Mouse (Mus musculus) thymus, postnatal 4 days (tissue): Measurements from ENCODE around the gene Ttll5.

Experiments used
- DNase-seq: peaks from one replicate; pipeline ENCODE4 v3.0.0; 2021

Ttll5 gene

DNA sequence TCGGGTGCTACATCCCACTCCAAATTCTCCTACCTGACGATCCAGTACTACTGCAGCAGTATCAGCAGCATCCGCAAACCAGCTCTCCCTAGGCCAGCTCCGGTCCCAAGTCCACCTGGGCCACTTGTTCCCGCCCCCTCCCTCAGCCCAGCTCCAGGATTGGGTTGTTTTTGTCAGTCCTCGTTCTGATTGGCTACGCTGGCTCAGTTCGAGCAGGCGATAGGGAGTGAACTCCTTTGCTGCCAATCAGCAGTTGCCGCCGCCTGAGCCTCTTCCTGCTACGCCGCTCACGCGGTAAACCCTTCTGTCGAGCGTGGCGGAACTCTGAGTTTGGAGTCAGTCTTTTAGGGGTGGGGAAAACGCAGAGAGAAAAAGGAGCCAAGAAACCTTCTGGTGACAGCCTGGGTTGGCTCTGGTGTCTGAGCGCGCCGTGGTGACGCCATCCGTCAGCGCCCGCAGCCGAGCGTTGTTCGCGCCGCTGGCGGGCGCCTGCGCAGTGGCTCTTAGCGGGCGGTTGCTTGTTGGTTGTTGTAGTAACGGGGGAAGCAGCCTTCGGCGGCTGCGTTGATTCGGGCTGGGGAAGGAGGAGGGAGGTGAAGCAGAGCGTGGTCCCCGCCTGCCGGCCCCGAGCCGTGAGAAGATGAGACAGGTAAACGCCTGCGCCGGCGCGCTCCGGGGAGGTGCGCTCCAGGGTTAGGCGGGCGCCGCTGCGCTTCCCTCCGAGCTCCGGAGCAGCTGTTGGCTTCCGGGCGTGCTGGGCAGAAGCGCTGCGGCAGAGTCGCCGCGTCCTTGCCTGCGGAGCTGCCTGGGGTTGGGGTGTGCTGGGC is at the start of gene Ttll5, which contains the start of gene Erg28:
TSS of gene Ttll5 (plus strand) at position 222 of the 827 bp plus-strand sequence.
TSS of gene Erg28 (minus strand) at position 113 of the 827 bp plus-strand sequence.
- peak; percentile 95 for DNase-seq

DNA sequence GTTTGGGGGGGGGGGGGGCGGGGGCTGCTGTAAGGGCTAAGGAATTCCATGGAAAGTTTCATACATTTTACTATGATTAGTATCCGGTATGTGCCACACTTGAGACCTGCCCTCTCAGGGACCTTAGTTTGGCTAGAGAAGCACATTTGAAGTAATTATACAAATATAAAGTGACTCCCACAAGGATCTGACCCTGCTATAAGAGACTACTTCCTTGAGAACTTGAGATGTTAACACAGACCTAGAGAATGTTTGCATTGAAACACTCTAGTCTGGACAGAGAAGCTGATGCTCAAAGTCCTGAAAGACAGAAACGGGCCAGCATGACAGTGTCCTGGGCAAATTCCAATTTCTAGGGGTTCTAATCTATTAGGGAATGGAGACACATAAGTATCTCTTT is 45.5 kb upstream of the Ttll5 start:
- DNase-seq, result no peak

DNA sequence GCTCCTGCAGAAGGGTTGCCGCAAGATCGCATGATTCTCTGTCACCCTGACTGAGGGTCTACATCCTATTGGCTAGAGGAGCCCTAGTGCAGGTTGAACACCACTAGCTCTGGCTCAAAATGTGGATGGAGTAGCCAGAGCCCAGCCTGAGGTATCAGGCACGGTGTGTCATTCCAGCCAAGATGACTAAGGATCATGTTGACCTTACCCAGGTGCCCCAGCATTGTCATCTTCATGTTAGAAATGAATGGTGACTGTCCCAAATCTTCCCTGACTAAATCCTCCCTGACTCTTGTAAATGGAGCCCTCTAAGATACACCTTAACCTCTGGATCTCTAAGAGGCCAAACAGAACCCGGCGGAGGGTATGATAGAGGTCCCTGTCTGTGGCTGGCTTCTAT is 44.8 kb upstream of the Ttll5 start:
- DNase-seq, result no peak

DNA sequence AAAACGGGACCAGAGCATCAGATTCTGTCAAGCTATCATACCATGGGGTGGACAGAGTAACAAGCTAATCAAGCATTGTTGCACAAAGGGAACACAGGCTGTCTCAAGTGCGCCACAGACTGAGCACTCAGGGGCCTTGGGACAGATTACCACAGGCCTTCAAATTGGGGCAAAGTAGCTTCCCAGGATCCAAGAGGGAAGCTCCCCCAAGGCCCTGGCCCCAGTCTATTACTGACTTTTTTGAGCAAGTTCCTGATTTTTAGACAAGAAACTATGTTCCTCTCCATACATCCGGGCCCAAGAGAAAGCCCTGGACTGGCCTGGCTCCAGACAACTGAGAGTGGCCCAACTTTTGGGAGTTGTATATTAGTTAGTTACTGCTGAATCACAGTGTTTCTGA is 42.9 kb upstream of the Ttll5 start:
- DNase-seq, result no peak

DNA sequence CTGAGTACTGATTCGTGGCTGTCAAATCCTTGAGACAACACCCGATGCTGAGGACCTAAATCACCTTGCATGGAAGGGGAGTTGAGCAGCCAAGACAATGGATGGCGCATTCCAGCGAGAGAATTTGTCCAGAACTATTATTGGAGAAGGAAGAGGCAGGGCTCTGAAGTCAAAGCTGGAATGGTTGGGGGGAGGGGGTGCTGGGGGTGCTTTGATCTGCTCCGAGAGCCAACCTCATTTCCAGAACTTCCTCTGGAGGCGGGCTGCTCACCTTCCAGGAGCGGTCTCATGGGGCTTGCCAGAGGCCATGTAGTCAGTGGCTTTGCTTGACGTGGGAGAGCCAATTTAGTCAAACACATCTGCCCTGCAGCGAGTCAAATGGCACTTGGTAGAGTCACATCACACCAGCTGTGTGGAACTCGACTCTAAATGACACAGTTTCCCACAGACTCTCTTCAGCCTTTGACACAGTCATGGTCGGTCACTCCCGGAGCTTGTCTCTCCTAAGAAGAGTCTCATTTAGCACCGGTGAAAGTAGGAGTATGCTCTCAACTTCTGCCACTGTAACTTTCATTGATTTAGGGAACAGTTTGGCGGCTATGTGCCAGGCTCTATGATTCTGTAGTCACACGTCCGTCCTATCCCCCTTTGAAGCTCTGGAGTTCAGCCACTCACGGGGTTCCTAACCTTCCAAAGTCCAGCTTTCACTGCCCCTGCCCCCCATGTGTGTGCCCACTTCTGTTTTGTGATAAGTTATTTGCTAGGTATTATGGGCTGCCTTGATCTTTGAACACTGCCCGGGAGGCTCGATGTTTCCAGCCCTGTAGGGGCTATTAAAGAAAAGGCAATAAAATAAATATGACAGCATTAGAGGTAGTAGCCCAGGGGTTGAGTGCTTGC is 39.3 kb upstream of the Ttll5 start:
- DNase-seq, result no peak

DNA sequence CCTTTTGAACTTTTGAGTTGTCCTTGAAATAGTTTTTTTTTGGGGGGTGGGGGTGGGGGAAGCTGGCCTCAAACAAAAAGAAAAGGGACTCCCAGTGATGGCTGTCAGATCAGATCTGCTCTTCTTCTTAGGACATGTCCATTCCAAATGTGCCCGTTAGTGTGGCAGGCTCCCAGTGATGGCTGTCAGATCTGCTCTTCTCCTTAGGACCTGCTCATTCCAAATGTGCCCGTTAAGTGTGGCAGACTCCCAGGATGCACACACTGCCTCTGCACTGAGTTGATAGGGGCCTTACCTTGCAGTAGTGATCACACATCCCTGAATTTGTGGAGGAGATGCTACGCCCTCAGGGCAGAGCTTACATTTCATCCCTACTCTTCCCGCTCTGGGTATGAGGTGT is 32.3 kb upstream of the Ttll5 start:
- no peak for DNase-seq

DNA sequence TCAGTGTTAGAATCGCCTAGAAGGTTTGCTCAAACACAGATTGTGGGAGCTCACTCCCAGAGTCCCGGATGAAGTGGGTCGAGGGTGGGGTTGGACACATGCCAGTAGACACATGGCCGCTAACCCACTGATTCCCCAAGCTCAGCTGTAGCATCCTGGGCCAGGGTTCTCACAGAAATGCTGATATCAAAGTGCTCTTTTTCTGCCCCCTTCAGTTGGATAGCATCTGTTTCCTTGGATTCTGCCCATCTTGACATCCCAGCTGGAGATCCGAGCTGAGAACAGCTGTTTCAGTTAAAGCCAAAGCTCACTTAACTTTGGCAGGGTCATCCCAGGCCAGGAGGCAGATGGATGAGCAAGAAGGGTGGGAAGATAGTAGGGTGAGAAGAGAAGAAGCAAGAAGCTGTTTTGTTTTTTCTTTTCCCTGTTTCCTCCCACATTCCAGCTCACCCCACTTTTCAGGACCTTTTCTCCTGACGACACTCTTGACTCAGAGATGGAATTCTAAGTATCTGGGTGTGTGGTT is 31.6 kb upstream of the Ttll5 start:
- DNase-seq, result no peak

DNA sequence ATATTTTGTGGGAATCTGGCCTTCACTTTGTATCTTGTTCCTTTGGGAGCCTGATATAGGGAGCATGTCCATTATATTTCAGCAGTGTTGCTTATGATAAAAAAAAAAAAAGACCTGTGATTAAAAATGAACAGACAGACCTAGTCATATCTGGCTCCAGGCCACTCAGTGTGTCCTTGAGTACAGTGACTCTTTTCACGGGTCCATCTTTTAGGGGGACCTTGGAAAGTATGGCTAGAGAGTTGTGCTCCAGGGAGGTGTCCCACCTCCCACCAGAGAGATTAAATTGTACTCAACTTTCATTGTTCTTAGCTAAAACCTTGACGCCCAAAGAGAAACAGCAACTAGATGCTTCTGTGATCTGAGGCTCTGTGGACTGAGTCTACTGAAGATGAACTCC is 30.4 kb upstream of the Ttll5 start:
- DNase-seq, result no peak

DNA sequence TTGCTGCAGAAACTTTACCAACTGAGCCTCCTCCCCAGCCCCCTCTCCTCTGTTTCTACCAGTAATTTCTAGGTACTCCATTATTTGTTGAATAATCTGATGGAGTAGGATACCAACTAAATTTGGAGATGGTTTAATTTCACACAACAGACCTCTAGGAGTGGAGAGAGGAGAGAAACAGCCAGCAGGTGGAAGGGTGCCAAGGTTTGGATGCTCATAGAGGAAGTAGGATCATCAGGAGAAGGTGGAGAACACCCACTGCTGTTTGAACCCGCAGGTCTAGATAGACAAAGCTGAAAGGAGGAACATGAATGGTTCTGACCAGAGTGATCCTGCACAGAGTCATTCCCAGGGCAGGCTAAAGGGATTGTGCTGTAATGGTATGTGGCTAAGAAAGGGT is 28.9 kb upstream of the Ttll5 start:
- no peak for DNase-seq

DNA sequence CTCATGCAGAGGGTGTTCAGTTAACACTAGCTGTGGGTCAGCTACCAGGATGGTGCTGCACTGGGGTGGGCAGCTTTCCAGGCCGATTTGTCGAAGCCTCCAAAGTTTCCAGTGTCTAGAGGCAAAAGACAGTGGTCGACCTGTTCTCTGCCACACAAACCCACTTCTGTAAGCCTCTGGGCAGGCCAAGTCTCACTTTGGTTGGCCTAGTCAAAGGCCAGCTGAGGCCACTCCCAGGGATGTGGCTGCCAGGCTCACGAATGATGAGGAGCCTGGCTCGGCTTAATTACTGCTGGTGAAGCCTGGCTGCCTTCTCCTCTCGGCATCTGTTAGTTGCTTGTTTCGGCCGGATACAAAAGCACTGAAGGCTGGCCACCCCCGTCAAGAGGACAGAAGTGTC is 24.4 kb upstream of the Ttll5 start:
- no peak for DNase-seq

DNA sequence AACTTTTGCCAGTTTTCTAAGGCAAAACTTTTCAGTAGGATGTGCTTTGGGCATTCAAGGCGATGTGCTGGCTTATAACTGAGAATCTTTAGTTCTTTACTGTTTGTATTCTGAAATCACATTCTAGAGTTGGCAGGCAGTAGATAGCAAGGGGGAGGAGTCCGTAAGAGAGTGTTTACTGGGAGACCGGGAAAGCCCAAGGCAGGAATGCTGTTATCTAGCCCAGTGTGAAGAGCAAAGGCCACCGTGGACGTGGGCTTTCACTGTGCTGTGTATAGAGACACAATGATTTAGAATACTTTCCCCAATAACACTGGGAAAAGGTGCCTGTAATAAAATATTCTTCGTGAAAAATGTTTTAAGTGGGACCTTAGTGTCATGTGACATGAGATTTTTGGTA is 14.7 kb upstream of the Ttll5 start:
- no peak for DNase-seq

DNA sequence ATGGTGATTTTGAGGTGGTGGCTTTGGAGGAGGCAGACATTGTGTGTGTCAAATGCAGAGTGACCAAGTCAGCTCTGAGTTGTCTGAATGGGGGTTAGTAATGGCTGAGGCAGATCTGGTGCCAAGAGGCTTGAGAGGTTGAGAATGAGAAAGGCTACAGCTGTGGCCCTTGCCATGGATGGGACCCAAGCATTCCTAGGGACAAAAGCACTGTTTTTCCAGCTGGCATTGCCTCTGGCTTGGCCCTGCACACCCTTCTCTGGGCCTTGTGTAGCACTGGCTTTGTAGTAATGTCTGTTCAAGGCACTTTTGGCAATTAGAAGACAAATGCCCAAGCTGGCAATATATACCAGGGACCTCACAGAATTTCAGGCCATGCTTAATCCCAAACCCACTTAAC is 13.5 kb upstream of the Ttll5 start:
- DNase-seq, result no peak

DNA sequence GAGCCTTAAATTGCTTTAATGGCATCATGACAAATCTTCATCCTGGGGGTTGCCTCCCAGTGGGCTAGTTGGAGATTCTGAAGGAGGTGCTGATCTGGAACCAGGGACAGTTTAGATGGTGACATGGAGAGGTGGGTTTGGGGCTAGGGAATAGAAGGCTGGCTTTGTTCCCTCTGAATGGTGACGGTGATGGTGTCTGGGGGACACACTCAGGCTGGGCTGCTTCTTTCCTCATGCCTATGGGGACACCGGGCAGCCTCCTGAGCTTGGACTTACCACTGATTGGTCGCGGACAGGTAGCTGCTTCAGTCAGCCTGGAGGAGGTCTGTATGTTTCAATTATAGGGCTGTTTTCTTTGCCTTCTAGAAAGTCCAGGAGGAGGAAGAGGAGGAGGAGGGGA is 12.8 kb upstream of the Ttll5 start:
- DNase-seq, result no peak

DNA sequence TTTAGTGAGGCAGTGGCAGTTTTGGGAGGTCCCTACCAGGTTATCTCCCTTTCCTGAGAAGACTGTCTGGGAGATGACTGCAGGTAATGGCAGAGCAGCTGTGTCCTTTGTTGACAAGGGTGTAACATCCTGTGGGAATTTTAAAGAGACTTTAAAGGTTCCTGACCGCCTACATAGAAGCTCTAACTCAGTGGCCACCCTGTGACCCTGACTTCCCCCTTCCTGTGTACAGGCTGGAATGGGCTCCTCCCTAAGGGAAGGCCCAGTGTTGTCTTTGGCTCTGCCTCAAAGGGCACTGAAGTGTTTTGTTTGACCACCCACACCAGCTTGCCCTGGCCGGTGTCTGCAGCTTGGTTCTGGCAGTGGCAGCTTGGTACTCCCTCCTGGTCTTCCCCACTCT is 10.9 kb upstream of the Ttll5 start:
- no peak for DNase-seq

DNA sequence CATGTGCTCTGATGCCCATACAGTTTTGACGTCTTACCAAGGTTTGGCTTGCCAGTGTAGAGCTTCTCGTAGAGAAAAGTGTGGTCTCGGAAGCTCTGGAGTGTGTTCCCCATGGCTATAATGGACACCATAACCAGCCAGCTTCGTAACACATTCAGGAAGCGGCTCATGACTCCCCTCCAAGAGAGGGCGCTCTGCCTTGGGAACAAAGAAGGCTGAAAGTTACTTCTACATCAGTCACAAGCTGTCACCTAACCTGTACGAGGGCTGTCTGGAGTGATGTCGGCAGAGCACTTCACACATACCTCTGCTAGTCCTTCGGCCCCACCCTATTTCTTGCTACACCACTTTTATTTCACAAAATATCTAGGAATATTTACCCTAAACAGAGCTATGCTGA is 2.4 kb upstream of the Ttll5 start:
- peak; percentile 53 for DNase-seq

DNA sequence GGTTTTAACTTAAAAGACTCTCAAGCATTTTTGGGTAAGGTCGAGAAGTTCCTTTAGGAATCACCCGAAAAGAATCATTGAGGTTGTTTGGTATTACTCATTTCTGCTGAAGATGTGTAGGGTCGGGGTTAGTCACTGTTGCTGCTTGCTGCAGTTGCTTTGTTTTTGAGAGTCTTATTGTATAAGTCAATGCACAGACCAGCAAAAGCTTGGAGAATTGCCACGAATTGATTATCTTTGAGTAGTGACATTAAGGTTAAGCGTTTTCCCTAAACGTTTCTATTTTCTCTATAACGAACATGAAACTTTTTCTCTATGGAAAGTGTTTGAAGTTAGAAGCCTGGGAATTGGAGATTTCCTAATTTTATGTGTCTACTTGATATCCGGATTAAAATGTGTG is 902 bp downstream of the Ttll5 start:
- no peak for DNase-seq

DNA sequence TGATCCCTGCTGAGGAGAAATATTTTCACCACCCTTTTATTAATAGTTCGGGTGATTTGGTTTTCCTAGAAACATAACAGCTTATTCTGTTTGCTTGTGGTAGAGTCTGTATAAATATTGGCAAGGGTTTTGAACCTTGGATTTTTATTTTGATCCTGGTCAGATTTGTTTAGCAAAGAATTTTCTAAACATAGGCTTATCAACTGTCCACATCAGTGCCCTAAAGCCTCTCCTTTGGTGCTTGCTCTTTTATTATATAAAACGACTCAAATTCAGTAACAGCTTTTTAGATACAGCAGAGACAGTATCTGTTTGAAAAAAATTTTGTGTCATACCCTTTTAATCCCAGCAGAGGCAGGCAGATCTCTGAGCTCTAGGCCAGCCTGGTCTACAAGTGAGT is 1.4 kb downstream of the Ttll5 start:
- no peak for DNase-seq

DNA sequence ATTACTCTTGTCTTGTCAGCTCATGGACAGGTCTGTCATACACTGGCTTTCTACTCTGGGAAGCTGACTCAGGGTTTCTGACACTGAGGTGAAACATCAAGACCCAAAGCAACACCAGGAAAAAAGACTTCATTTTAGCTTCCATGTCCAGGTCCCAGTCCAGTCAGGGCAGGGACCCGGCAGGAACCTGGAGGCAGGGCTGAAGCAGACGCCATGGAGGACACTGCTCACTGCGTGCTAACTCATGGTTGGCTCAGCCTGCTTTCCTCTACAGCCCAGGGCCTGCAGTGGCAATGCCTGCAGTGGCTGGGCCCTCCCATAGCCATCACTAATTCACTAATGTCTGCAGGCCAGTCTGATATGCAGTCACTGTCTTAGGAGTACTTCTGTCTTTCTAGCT is 4.4 kb downstream of the Ttll5 start:
- DNase-seq, result no peak

DNA sequence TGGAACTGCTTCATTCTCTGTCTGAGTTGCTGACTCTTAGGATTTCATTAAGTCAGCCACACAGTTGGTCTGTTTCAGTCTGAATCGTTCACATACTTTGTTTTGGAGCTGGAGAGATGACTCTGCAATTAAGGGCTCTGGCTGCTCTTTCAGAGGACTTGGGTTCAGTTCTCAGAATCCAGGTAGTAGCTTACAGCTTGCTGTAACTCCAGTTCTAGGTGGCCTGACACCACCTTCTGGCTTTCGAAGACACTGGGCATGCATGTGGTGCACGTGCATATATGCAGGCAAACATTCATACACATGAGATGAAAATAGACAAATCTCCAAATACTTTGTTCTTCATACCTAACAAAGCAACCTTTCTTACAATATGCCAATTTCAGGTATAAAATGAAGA is 5.4 kb downstream of the Ttll5 start:
- DNase-seq, result no peak

DNA sequence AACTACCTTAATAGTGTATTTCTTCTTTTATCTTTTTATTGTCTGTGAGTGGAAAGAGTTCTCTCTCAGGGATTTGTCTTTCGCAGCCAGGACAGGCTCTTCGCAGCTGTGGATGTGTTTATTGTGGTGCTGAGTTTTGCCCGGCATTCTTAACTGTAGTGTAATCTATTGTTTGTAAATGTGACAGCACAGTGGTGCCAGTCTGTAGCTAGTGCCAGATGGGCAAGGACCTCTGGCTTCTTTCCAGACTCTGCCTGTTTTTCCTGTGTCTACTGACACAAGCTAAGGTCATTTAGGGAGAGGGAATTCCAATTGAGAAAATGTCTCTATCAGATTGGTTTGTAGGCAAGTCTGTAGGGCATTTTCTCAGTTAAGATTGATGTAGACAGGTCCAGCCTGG is 6.2 kb downstream of the Ttll5 start:
- no peak for DNase-seq

DNA sequence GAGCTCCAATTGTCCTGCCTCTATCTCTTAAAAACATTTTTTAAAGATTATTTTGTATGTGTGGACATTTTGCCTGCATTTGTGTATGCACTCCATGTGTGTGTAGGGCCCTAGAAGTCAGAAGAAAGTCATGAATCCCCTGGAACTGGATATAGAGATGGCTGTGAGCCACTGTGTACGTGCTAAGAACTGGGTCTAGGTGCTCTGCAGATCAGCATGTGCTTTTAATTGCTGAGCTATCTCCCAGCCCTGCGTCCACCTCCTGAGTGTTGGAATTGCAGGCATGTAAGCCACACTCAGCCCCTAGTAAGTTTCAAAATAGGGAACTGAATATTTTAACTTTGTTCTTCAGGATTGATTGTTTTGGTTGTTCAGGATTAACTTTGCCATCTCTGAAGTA is 10.1 kb downstream of the Ttll5 start:
- DNase-seq, result no peak

DNA sequence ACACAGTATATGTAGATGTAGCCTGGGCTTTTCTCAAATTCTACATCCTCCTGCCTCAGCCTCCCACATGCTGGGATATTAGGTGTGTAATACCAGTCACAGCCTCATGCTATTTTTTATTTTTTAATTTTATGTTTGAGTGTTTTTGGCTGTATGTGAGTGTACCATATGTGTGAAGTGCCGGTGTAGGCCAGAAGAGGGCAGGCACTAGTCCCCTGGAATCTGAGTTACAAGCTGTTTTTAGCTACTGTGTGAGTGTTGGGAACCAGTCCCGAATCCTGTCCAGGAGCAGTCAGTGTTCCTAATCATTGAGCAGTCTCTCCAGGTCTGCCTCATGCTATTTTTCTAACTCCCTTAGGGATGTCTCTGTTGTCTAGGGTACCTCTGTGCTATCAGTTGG is 13.3 kb downstream of the Ttll5 start:
- DNase-seq, result no peak

DNA sequence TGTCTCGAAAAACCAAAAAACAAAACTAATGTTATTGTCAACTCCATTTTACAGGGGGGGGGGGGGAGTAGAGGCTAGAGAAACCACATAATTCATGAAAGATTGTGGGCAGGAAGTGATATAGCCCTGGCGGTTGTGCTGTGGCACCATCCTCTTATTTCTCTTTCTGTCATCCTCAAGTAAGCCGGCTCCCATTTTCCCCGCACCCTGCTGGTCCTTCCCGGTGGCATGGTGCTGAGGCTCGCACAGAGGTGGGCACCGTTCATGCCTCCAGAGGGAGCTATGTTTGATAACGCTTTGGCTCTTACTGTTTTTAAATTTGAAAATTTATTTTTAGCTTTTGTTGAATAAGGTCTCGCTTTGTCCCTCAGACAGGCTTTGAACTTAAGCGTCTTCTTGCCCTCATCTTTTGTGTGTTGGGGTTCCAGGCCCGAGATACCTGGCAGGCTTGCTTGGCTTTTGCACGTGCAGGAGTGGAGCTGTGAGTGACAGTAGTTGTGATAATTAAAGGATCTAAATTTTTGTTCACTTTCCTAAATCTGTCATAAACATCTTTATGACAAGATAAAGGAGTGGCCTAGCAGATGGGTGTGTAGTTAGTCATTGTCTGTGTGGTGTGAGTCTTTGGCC is 15.0 kb downstream of the Ttll5 start:
- peak; percentile 66 for DNase-seq
